Mouse (Mus musculus) myocyte (in vitro differentiated cells): ENCODE data around the gene Dhx57.

Experiments
- CEBPB ChIP-seq: IDR thresholded peaks from 2 replicates; pipeline ENCODE4 v1.6.1; 2011; ENCODE audit warnings: mild to moderate bottlenecking, moderate library complexity; ENCODE audit not compliant: poor library complexity, insufficient read depth, severe bottlenecking
- E2F4 ChIP-seq: IDR thresholded peaks from one replicate; pipeline ENCODE4 v1.6.1; 2011; ENCODE audit warnings: mild to moderate bottlenecking, control low read depth, moderate library complexity; ENCODE audit not compliant: insufficient read depth
- MAX ChIP-seq: IDR thresholded peaks from one replicate; pipeline ENCODE4 v1.6.1; 2011; ENCODE audit warnings: low read depth, mild to moderate bottlenecking, control low read depth
- MYOD1 ChIP-seq, 3 experiments: IDR thresholded peaks; one replicate each; pipeline ENCODE4 v1.6.1; 2011; ENCODE audit warnings: control low read depth in 2 of 3, low read depth in 2 of 3, mild to moderate bottlenecking in 2 of 3, moderate library complexity in 1 of 3; ENCODE audit not compliant: insufficient read length in 2 of 3, control insufficient read depth in 1 of 3
- MYOG ChIP-seq, 3 experiments: IDR thresholded peaks; one replicate each; pipeline ENCODE4 v1.6.1; 2011; ENCODE audit warnings: control low read depth in 2 of 3, low read depth in 2 of 3, mild to moderate bottlenecking in 2 of 3; ENCODE audit not compliant: insufficient read length in 2 of 3, control insufficient read depth in 1 of 3, insufficient read depth in 1 of 3
- POLR2A ChIP-seq: IDR thresholded peaks from one replicate; pipeline ENCODE4 v1.6.1; 2011; ENCODE audit warnings: low read depth, mild to moderate bottlenecking, control low read depth, moderate library complexity; ENCODE audit not compliant: insufficient read length
- POLR2AphosphoS2 ChIP-seq: IDR thresholded peaks from one replicate; pipeline ENCODE4 v1.6.1; 2011; ENCODE audit warnings: low read depth, control low read depth; ENCODE audit not compliant: insufficient read length
- REST ChIP-seq: IDR thresholded peaks from one replicate; pipeline ENCODE4 v1.6.1; 2011; ENCODE audit warnings: mild to moderate bottlenecking, control low read depth, moderate library complexity; ENCODE audit not compliant: insufficient read depth, insufficient read length
- SRF ChIP-seq: IDR thresholded peaks from one replicate; pipeline ENCODE4 v1.6.1; 2011; ENCODE audit warnings: low read depth; ENCODE audit not compliant: control insufficient read depth, insufficient read length
- TCF12 ChIP-seq: IDR thresholded peaks from one replicate; pipeline ENCODE4 v1.6.1; 2011; ENCODE audit warnings: mild to moderate bottlenecking, control low read depth; ENCODE audit not compliant: poor library complexity, insufficient read depth, severe bottlenecking
- TCF3 ChIP-seq: IDR thresholded peaks from one replicate; pipeline ENCODE4 v1.6.1; 2011; ENCODE audit warnings: low read depth, control low read depth; ENCODE audit not compliant: insufficient read length
- USF1 ChIP-seq: IDR thresholded peaks from one replicate; pipeline ENCODE4 v1.6.1; 2011; ENCODE audit warnings: low read depth, mild to moderate bottlenecking, control low read depth, moderate library complexity

- TF ChIP-seq POLR2A: no peak
- TF ChIP-seq E2F4: no peak
- no peak for TF ChIP-seq MYOG (IDR thresholded peaks at IDR 0.05; ENCODE audit: control insufficient read depth in 1 of 3, insufficient read depth in 1 of 3, insufficient read length in 2 of 3, low read depth in 2 of 3)
- TF ChIP-seq USF1: no peak
- no peak for TF ChIP-seq TCF12
- no peak for TF ChIP-seq REST
- TF ChIP-seq TCF3: no peak
- no peak for TF ChIP-seq CEBPB
- no peak for TF ChIP-seq MAX
- no peak for TF ChIP-seq POLR2AphosphoS2
- TF ChIP-seq SRF: no peak
- no peak for TF ChIP-seq MYOD1 (IDR thresholded peaks at IDR 0.05; ENCODE audit: control insufficient read depth in 1 of 3, insufficient read length in 2 of 3, low read depth in 2 of 3)
Measured at GRCm38 (mm10) chr17:80298844-80299243, 8.6 kb upstream of the Dhx57 start.
